Mouse (Mus musculus) CH12.LX (cell line): Measurements from ENCODE around the gene Cyp3a41b.
"Not testable (repeated sequence)": the region's sequence is repeated elsewhere in the genome, so short reads cannot be mapped to it uniquely, and the experiment has no call there.

Source experiments
- CTCF ChIP-seq, 2 experiments: IDR thresholded peaks in 1 of 2; conservative IDR thresholded peaks in 1 of 2; 2 replicates each; pipeline ENCODE4 v1.5.1; 2011 to 2012; ENCODE audit warnings: low read depth in 2 of 2, low read length in 2 of 2, improper control_type of control experiment in 1 of 2, inconsistent platforms in 1 of 2, mild to moderate bottlenecking in 1 of 2, moderate library complexity in 1 of 2
- ELF1 ChIP-seq: IDR thresholded peaks from 2 replicates; pipeline ENCODE4 v1.6.1; 2014; ENCODE audit warnings: low read depth, mild to moderate bottlenecking, inconsistent platforms, low read length, improper control_type of control experiment
- EP300 ChIP-seq: IDR thresholded peaks from 2 replicates; pipeline ENCODE4 v1.6.1; 2011; ENCODE audit warnings: low read length, improper control_type of control experiment
- GABPA ChIP-seq: IDR thresholded peaks from 2 replicates; pipeline ENCODE4 v1.6.1; 2012; ENCODE audit warnings: low read depth, low read length, improper control_type of control experiment, inconsistent platforms; ENCODE audit not compliant: insufficient replicate concordance
- KAT2A ChIP-seq: IDR thresholded peaks from 2 replicates; pipeline ENCODE4 v1.6.1; 2012; ENCODE audit warnings: low read length, improper control_type of control experiment, inconsistent platforms; ENCODE audit not compliant: insufficient replicate concordance
- MAX ChIP-seq: IDR thresholded peaks from 2 replicates; pipeline ENCODE4 v1.6.1; 2011; ENCODE audit warnings: low read length, improper control_type of control experiment
- NRF1 ChIP-seq: IDR thresholded peaks from 2 replicates; pipeline ENCODE4 v1.6.1; 2014; ENCODE audit warnings: low read depth, mild to moderate bottlenecking, inconsistent platforms, low read length, improper control_type of control experiment, moderate library complexity
- POLR2A ChIP-seq: IDR thresholded peaks from 2 replicates; pipeline ENCODE4 v1.6.1; 2011; ENCODE audit warnings: low read depth, mild to moderate bottlenecking, improper control_type of control experiment, low read length
- RCOR1 ChIP-seq: conservative IDR thresholded peaks from 2 replicates; pipeline ENCODE4 v1.6.1; 2012; ENCODE audit warnings: low read depth, mild to moderate bottlenecking, inconsistent platforms, low read length, improper control_type of control experiment
- SIN3A ChIP-seq: IDR thresholded peaks from 2 replicates; pipeline ENCODE4 v1.6.1; 2012; ENCODE audit warnings: low read length, improper control_type of control experiment, inconsistent platforms
- USF1 ChIP-seq: IDR thresholded peaks from 2 replicates; pipeline ENCODE4 v1.6.1; 2014; ENCODE audit warnings: low read depth, mild to moderate bottlenecking, inconsistent platforms, low read length, improper control_type of control experiment
- USF2 ChIP-seq: conservative IDR thresholded peaks from 2 replicates; pipeline ENCODE4 v1.6.1; 2011; ENCODE audit warnings: low read depth, low read length, improper control_type of control experiment
- ZMIZ1 ChIP-seq: IDR thresholded peaks from 2 replicates; pipeline ENCODE4 v1.6.1; 2012; ENCODE audit warnings: low read depth, mild to moderate bottlenecking, inconsistent platforms, low read length, improper control_type of control experiment

GRCm38 (mm10) chr5:145577321-145577720, 7.2 kb downstream of the Cyp3a41b start:
- not testable (repeated sequence) for TF ChIP-seq POLR2A; SIN3A; USF1; USF2; CTCF (conservative IDR thresholded peaks at IDR 0.05 in 1 of 2, IDR thresholded peaks at IDR 0.05 in 1 of 2; ENCODE audit: low read depth in 2 of 2, low read length in 2 of 2); RCOR1; EP300; MAX; NRF1; ZMIZ1; GABPA; KAT2A; ELF1
